Mouse (Mus musculus): Measurements from ENCODE around the gene Lyz2. TPM values are rescaled to one million over a fixed set of nuclear protein-coding genes. Genes with fewer than 3 reads are reported as not detected.
"Not testable (repeated sequence)": the region's sequence is repeated elsewhere in the genome, so short reads cannot be mapped to it uniquely, and the experiment has no call there.

The Lyz2 gene
- 10 to 100 TPM; 30.0 to 32.8 TPM for total RNA-seq (2021)
- long read RNA-seq, experiment 1, transcript Lyz2-201 (4 exons, 1,316 nt), result major isoform, 33 of 34 reads
- long read RNA-seq, experiment 1, partial matches to known transcripts, result 1 of 34 reads
- long read RNA-seq, experiment 1, other reads (novel, unspliced or antisense), result 0 of 34 reads
- long read RNA-seq, experiment 2, transcript Lyz2-201 (4 exons, 1,316 nt), result major isoform, 38 of 40 reads
- long read RNA-seq, experiment 2, partial matches to known transcripts, result 2 of 40 reads
- long read RNA-seq, experiment 2, other reads (novel, unspliced or antisense), result 0 of 40 reads

DNA sequence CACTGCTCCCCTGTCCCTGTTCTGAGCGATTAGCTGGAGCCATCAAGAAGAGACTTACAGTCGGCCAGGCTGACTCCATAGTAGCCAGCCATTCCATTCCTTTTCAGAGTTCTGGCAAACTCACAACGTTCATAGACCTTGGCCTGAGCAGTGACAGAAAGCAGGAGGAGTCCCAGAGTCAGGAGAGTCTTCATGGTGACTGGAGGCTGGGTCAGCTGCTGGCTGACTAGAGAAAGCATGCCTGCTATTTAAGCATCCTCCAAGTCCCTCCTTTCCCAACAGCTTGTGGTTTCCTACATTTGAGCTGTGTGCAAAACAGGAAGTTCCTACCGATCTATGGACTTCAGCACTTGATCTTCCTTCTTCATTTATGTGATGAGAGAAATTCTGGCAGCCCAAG, at the start of gene Lyz2:
Lyz2 (minus strand) TSS at position 273 of the 400 bp plus-strand sequence.
- intact Hi-C loops (cut with DNase I; ENCODE audit: low total_unique reads), result no loop called here
- no peak for DNase-seq

DNA sequence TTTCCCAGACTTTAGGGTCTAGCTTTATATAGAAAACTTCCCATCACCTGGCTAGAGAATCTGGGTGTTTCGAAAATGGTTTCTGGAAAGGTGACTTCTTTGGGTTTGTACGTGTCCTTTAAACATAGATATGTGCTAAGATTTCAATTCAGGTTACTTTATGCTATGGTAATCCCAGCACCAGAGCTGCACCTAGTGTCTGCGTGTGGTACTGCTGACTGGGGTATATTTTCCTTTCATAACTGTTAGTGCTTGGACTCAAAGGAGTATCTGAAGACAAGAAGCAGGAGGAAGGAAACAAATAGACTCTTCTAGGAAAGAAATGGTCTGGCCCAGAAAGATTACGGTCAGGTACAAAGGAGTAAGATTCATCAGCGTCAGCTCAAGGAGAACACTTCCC, 48.4 kb upstream of the Lyz2 start:
- no peak for DNase-seq
- intact Hi-C loops (cut with DNase I; ENCODE audit: low total_unique reads), result no loop called here

DNA sequence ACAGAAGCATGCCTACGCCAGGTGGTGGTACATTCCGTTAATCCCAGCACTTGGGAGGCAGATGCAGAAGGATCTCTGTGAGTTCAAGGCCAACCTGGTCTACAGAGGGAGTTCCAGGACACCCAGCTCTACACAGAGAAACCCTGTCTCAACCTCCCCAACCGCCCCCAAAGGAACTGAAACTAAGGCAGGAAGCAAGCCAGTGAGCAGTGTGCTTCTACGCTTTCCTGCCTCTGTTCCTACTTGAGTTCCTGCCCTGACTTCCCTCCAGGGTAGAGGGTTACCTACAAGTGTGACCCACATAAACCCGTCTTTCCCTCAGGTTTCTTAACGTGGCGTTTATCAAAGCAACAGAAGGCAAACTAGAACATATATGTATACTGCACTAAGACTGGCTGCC, 41.7 kb upstream of the Lyz2 start:
- intact Hi-C loops (cut with DNase I; ENCODE audit: low total_unique reads), result no loop called here
- DNase-seq, result no peak

DNA sequence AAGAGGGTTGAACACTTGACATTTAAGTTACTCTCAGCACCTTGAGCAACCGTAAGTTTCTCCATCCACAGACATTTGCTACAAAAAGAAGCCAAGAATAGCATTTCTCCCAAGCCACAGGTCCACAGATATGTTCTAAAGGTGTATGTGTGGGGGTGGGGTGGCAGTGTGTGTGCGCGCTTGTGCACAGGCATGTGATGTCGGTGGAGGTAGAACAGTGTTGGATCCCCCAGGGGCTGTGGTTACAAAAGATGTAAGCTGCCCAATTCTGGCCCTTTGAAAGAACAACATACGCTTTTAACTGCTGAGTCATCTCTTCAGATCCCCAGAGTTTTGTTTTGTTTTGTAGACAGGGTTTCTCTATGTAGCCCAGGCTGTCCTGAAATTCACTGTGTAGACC, 40.5 kb upstream of the Lyz2 start:
- DNase-seq, result no peak
- intact Hi-C loops (cut with DNase I; ENCODE audit: low total_unique reads), result no loop called here

DNA sequence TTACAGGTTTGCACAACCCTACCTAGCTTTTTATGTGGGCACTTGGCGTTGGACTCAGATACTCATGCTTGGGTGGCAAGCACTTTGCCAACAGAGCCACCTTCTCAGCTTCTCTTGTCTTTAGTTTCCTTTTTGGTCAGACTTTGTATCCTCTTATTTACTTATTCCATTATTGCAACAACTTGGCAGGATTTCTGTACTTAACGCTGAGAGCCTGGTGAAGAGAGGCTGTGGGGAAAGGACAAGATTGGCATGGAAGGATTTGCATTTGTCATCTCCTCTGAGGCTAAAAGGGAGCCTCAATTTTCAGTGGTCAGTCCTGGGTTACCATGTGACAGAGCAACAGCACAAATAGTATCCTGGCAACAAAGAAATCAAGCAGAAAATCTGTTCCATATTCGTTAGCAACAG, 38.5 kb upstream of the Lyz2 start:
- intact Hi-C loops (cut with DNase I; ENCODE audit: low total_unique reads), result no loop called here
- no peak for DNase-seq

DNA sequence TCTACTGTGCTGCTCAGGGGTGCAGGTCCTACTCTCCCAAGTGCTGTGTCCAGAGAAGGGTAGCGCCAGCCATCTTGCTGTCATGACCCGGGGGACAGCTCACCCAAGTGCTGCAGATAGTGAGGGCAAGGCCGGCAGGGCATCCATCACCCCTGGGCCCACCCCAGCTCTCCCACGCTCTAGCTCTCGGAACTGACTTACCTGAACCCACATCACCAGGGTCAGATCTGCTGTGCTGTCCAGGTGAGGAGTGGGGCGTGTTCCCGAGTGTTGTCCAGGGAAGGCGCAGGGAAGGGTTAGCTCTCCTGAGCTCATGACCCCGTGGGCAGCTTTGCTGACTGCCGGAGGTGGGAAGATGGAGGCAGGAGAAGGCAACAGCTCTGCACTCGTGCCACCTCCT, 34.3 kb upstream of the Lyz2 start:
- intact Hi-C loops (cut with DNase I; ENCODE audit: low total_unique reads), result no loop called here
- no peak for DNase-seq

DNA sequence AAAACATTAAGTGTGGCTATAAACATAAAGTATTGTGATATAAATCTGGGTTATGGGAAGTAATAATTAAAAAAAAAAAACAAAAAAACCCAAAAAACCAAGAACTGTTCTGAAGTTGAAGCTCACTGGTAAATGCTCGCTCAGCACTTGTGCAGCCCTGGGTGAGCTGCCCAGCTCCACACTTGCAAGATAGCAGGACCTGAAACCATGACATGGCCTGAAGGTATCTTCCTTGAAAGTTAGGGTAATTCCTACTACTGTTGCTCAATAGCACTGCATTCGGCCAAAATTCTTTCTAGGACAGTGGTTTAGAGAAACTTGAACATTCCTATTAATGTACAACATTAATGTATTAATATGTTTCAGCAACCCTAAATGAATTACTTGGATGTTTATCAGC, 31.0 kb upstream of the Lyz2 start:
- DNase-seq, result no peak
- intact Hi-C loops (cut with DNase I; ENCODE audit: low total_unique reads), result no loop called here

DNA sequence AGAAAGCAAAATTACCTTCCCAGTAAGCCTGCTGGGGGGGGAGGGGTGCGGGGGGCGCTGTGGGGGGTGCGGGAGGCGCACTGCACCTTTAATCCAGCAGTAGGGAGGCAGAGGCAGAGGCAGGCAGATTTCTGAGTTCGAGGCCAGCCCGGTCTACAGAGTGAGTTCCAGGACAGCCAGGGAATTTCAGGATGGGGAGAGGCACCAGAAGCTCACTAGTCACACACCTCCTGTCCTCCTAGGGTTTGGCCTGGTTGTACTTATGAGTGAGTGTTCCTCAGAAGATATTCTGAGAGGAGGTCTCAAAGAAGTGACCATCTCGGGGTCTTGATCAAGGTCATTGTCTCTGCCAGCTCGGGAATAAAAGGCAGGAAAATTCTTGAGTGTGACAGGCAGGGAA, 30.0 kb upstream of the Lyz2 start:
- DNase-seq, result no peak
- intact Hi-C loops (cut with DNase I; ENCODE audit: low total_unique reads), result no loop called here

DNA sequence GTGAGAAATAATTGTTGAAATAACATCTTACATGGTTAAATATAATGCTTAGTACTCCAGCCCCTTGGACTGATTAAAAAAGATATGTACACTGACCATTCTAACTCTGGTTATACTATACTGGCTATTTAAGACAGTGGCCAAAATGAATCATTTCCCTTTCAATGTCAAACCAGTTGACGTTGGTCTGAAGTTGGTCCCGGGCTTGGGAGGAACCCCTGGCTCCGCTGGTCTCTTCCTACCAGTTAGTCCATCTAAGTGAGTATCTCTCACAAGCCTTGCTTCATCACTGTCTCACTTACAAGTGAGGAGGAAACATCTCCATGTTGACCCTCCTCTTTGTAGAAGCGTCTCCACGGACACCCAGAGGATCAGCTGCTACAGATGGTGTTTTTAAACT, 22.2 kb upstream of the Lyz2 start:
- intact Hi-C loops (cut with DNase I; ENCODE audit: low total_unique reads), result no loop called here
- no peak for DNase-seq

DNA sequence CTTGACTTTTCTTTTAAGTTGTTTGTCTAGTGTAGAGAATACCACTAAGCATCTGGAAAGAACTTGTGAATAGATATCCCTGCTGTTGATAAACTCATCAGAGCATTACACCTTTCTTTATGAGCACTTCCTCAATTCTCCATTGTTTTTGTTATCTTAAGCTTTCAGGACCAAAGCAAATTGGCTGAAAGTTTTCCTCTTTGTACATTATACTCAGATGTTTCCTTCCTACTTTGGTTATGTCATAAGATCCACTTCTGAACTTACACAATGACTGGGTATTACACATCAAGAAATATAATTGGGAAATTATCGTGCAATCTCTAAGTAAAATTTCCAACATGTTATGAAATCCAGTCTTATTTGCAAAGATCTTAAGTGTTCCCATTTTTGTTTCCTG, 19.6 kb upstream of the Lyz2 start:
- intact Hi-C loops (cut with DNase I; ENCODE audit: low total_unique reads), result no loop called here
- DNase-seq, result no peak

DNA sequence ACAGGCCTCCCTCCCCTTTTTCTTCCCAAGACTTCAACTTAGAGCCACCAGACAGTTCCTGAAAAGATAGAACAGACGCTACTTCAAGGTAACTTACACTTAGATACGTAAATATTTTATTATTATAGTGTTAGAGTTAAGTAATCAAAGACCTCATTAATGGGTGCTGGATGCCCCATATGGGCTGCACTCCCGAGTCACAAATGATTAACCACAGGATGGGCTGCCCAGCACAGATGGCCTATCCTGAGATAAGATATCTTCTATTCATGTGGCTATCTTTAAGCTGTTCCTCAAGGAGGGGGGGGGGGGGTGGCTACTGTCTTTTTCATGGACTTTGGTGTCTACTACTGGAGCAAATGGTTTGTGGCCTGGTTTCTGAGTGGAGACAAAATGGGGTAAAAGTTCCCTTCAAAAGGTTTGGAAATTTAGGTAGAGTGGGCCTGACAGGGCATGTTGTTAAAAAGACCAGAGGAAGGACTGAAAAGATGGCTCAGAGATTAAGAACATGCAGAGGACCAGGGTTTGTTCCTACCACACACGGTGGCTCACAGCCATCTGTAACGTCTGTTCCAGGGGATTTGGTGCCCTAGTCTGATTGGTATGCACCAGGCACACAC, 17.9 kb upstream of the Lyz2 start:
- no peak for DNase-seq
- intact Hi-C loops (cut with DNase I; ENCODE audit: low total_unique reads), result no loop called here

DNA sequence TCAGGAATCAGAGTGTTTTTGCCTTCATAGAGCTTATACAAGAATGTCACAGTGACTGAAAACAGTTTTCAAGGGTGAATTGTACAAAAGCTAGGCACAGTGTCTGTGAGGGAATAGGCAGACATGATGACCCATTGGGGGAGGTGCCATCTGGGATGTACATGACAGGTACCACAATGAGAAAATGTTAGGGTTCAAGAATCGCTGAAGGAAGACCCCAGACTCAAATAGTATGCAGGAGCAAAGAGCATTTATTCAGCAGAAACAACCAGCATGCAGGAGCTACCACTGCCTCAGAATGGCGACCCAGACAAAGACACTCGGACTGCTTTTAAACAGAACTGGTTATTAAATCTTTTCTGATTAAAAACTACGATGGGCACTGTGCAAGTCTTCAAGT, 17.0 kb upstream of the Lyz2 start:
- no peak for DNase-seq
- intact Hi-C loops (cut with DNase I; ENCODE audit: low total_unique reads), result no loop called here

DNA sequence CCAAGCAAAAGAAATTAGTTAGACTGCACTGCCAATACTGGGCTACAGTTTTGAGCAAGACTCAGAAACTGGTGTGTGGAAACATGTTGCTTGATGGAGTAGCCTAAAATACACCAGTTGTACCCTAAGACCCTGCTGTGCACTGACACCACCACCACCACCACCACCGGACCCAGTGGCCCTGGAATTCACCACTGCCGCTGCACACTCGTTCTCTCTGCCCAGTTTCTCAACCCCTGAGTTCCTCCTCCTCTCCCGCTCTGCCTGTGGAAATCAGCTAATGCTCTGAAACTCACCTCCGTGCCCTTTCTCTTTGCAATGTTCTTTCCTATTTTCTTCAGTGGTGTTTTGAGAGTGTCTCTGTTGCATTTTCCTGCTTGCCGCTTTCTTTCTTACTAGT, 16.2 kb upstream of the Lyz2 start:
- intact Hi-C loops (cut with DNase I; ENCODE audit: low total_unique reads), result no loop called here
- DNase-seq, result no peak

DNA sequence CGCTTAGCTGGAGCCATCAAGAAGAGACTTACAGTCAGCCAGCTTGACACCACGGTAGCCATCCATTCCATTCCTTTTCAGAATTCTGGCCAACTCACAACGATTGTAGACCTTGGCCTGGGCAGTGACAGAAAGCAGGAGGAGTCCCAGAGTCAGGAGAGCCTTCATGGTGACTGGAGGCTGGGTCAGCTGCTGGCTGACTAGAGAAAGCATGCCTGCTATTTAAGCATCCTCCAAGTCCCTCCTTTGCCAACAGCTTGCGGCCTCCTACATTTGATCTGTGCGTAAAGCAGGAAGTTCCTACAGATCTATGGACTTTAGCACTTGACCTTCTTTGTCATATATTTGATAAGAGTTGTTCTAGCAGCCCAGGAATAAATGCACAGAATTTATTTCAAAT, 10.6 kb upstream of the Lyz2 start, which contains the start of gene Lyz1:
Lyz1 (minus strand) TSS at position 198 of the 400 bp plus-strand sequence.
- intact Hi-C loops (cut with DNase I; ENCODE audit: low total_unique reads), result no loop called here
- no peak for DNase-seq

DNA sequence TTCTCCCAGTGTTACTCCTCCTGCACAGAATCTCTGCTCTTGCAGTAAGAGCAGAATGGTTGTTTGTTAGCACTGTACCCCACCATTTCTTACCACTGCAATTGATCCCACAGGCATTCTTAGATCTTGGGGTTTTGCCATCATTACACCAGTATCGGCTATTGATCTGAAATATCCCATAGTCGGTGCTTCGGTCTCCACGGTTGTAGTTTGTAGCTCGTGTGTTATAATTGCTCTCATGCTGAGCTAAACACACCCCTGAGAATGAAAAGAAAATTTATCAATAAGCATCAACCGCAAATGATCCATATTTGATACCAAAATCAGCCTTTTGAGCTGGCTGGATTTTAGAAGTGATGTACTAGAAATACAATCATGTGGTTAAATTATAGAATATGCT, 8.8 kb upstream of the Lyz2 start:
- DNase-seq; intact Hi-C loops (cut with DNase I; ENCODE audit: low total_unique reads): not testable (repeated sequence)

DNA sequence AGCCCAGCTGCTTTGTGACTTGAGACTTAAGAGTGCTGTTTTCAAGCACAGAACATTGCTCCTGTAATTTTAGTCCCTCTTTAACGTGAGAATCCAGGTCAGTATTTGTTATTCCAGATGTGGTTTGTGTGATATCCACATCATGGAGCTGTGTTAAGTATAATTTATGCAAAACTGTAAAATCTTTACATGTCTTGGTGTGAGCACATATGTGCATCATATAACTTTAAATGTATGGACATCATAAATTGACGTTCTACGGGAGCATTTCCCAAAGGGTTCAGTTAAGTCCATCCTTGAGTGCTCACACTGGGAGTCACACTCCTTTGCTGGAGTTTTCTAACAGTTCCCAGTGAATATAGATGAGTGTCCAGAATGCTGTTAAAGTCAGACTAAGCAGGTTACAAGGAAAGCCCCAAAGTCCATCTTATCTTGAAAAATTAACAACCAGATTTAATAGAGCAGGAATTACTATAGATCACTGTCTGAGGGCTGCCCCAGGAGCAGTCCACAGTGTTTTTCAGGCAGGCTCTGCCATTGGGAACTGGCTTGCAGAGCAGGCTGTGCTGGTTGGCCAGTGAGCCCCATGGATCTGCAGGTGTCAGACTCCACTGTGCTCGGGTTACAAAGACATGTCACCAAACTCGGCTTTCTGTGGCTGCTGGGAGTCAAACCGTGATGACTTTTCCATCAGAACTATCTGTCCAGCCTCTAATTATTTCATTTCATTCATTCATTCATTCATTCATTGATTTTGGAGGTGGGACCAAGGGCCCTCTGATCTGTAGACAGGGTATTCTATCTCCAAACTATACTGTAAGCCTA, 8.1 kb upstream of the Lyz2 start:
- DNase-seq, result no peak
- intact Hi-C loops (cut with DNase I; ENCODE audit: low total_unique reads), result no loop called here

DNA sequence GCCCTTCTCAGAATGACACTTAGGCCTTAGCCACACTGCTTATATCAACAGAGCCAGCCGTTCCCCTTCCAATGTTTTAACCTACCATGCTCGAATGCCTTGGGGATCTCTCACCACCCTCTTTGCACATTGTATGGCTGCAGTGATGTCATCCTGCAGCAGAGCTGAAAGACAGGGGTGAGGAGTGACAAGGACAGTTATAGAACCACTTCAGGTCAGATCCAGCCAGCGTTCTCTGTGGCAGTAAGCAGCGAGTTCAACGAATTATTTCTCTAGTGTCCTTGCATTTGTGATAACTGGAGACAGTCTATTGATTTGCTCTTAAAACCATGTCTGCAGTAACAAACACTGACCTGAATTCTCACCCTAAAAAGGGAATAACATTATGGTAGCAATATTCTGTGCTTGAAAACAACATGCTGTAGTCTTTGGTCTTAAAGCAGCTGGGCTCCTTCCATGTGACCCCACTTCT, 6.9 kb upstream of the Lyz2 start:
- intact Hi-C loops (cut with DNase I; ENCODE audit: low total_unique reads); DNase-seq: not testable (repeated sequence)

DNA sequence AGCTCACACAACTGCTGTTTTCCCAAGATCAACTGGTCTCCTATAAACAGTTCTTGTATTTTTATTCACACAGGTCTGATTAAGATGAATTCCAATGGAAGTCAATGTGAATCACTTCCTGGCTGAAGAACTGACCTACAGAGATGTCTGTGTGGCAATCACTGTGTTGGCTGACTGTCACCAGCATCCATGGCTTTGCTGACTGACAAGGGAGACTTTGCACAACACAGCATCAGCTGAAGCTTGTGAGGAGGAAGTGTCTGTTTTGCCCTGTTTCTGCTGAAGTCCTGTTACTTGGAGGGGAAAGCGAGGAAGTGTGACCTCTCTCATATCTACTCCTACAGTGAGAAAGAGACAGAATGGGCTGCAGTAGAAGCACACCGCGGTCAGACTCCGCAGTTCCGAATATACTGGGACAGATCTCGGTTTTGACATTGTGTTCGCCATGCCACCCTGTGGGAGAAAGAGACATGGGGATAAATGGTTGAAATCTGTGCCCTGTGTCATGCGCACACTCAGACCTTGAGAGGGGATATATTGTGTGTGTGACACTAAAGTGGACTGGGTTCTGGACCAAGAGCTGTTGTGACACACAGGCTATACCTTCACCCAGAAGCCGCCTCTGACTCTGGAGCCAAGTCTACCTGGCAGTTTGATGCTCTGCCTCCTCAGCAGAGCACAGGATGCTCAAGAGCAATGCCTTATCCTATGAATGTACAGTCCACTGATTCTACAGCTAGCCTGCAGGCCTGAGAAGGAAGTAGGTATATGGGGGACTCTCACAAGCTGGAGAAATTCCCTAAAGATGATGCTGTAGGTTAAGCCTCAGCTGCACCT, 6.3 kb upstream of the Lyz2 start:
- intact Hi-C loops (cut with DNase I; ENCODE audit: low total_unique reads), result no loop called here
- DNase-seq, result no peak

DNA sequence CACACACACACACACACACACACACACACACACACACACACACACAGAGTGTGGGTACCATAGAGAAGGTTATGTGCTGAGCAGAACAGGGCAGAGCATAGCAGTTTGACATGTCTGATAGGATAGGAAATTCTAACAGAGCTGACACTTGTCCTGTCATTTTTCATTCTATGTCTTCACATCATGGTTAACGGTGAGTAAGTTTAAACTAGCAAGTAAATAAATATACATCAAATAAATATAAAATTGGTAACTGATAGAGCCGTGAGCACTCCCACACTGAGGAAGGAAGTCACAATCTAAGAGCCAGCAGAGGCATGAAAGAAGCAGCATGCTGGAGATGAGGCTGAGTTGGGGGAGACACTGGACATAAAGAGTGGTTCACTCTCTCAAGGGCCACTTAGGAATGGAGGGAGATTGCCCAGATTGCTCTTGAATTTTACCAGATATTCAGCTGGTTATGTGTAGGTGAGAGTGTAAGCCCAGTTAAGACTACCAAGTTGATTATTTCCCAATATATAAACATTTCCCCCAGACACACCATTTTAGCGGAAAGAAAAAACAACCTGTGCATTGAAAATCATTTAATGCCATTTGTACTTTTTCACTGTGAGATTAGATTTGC, 5.2 kb upstream of the Lyz2 start:
- intact Hi-C loops (cut with DNase I; ENCODE audit: low total_unique reads), result no loop called here
- DNase-seq, result no peak
